Comparison of ENCODE assay signal across 13 mouse cellular contexts in genomic region chr15:73957448-73957847, GRCm38 (mm10).
A peak's percentile ranks its signal among the peaks of the same experiment; 100 is the strongest.
DNase-seq lines count a peak whose midpoint lies in the region; ATAC-seq lines count a peak whose summit lies in the region.
"Had no signal": no experiment of that assay in that cellular context is flagged by ENCODE, and none has a peak within 500 bp of the region (broad histone marks: within the 10 kb centered on the region; RNA-seq: fewer than 3 reads in every experiment).

No protein-coding gene starts in this region.

- no peak overlapping the region for H3K4me3 ChIP-seq in heart, embryonic 11.5 days (ENCODE audit: low read depth, low read length)
- H3K4me3 ChIP-seq in midbrain, embryonic 10.5 days = no peak overlapping the region
- H3K4me3 ChIP-seq in midbrain, embryonic 13.5 days (replicated peaks) = no peak overlapping the region
- no peak overlapping the region for H3K4me3 ChIP-seq in limb, embryonic 11.5 days (ENCODE audit: low read depth, low read length)
- H3K4me3 ChIP-seq: erythroblast, embryonic 14.5 days; limb, embryonic 15.5 days had no signal

- no peaks in the 10 kb centered on the region for H3K4me1 ChIP-seq in heart, embryonic 11.5 days (ENCODE audit: control insufficient read depth, insufficient read depth, low read length)
- H3K4me1 ChIP-seq in midbrain, embryonic 10.5 days = no peaks in the 10 kb centered on the region
- no peaks in the 10 kb centered on the region for H3K4me1 ChIP-seq in midbrain, embryonic 13.5 days (replicated peaks)
- H3K4me1 ChIP-seq in limb, embryonic 11.5 days (ENCODE audit: control insufficient read depth, insufficient read depth, low read length) = no peaks in the 10 kb centered on the region
- H3K4me1 ChIP-seq: limb, embryonic 15.5 days had no signal

- no peaks in the 10 kb centered on the region for H3K27me3 ChIP-seq in heart, embryonic 11.5 days (ENCODE audit: control insufficient read depth, insufficient read depth, low read length)
- H3K27me3 ChIP-seq in midbrain, embryonic 10.5 days (ENCODE audit: low read depth, poor library complexity, severe bottlenecking) = no peaks in the 10 kb centered on the region
- no peaks in the 10 kb centered on the region for H3K27me3 ChIP-seq in midbrain, embryonic 13.5 days
- no peaks in the 10 kb centered on the region for H3K27me3 ChIP-seq in limb, embryonic 11.5 days (ENCODE audit: control insufficient read depth, insufficient read depth, low read length)
- H3K27me3 ChIP-seq: limb, embryonic 15.5 days had no signal

- no peak for ATAC-seq in heart, embryonic 11.5 days (replicated peaks; ENCODE audit: insufficient number of reproducible peaks, low FRiP score, low TSS enrichment)
- no peak for ATAC-seq in midbrain, embryonic 13.5 days
- no peak for ATAC-seq in limb, embryonic 11.5 days (ENCODE audit: insufficient number of reproducible peaks, low FRiP score, low TSS enrichment, low read depth)
- ATAC-seq: activated CD4-positive, CD25-positive, alpha-beta regulatory T cell, adult 4 months had no signal

- peak; percentile 11 to 47 for DNase-seq in heart, postnatal 10 days
- DNase-seq in midbrain, embryonic 10.5 days (ENCODE audit: low spot score) = peak; percentile 38
- DNase-seq in adrenal gland, postnatal 14 days = peak; percentile 52
- DNase-seq in limb, embryonic 11.5 days (ENCODE audit: low spot score) = peak; percentile 69
- DNase-seq in cerebellum, postnatal 25 days = no peak
- no peak for DNase-seq in spleen, adult 12 weeks (ENCODE audit: low spot score)
- DNase-seq: cerebellum, adult 18-20 months; gastrocnemius, postnatal 14 days had no signal

- no peak overlapping the region for H3K4me2 ChIP-seq in heart, embryonic 11.5 days
- no peak overlapping the region for H3K4me2 ChIP-seq in midbrain, embryonic 13.5 days (replicated peaks)
- no peak overlapping the region for H3K4me2 ChIP-seq in limb, embryonic 11.5 days (ENCODE audit: low read depth, severe bottlenecking)
- H3K4me2 ChIP-seq: limb, embryonic 15.5 days had no signal

- no peaks in the 10 kb centered on the region for H3K9me3 ChIP-seq in heart, embryonic 11.5 days (replicated peaks; ENCODE audit: control insufficient read depth, low read length)
- no peaks in the 10 kb centered on the region for H3K9me3 ChIP-seq in midbrain, embryonic 10.5 days (replicated peaks)
- no peaks in the 10 kb centered on the region for H3K9me3 ChIP-seq in midbrain, embryonic 13.5 days
- no peaks in the 10 kb centered on the region for H3K9me3 ChIP-seq in limb, embryonic 11.5 days (ENCODE audit: control insufficient read depth, low read length)
- H3K9me3 ChIP-seq: limb, embryonic 15.5 days had no signal

- no peak overlapping the region for H3K9ac ChIP-seq in heart, embryonic 11.5 days (ENCODE audit: low read depth, low read length)
- H3K9ac ChIP-seq in midbrain, embryonic 13.5 days (replicated peaks) = no peak overlapping the region
- no peak overlapping the region for H3K9ac ChIP-seq in limb, embryonic 11.5 days (ENCODE audit: low read length)
- H3K9ac ChIP-seq: limb, embryonic 15.5 days had no signal

- H3K27ac ChIP-seq in heart, embryonic 11.5 days (ENCODE audit: low read depth, low read length) = no peak overlapping the region
- H3K27ac ChIP-seq in midbrain, embryonic 10.5 days (replicated peaks) = no peak overlapping the region
- H3K27ac ChIP-seq in midbrain, embryonic 13.5 days = no peak overlapping the region
- H3K27ac ChIP-seq in limb, embryonic 11.5 days (replicated peaks; ENCODE audit: low read depth, low read length) = no peak overlapping the region
- H3K27ac ChIP-seq: limb, embryonic 15.5 days had no signal

- 24% methylated on average over 6 of the region's 6 CpGs for WGBS in heart, embryonic 11.5 days (ENCODE audit: insufficient replicate concordance)
- 36% methylated on average over 6 of the region's 6 CpGs for WGBS in midbrain, embryonic 10.5 days
- 36% methylated on average over 6 of the region's 6 CpGs for WGBS in midbrain, embryonic 13.5 days
- 30% methylated on average over 6 of the region's 6 CpGs for WGBS in limb, embryonic 11.5 days

- intact Hi-C loops in heart, postnatal 10 days (cut with DNase I) = no loop called here

- no peaks in the 10 kb centered on the region for H3K36me3 ChIP-seq in heart, embryonic 11.5 days (ENCODE audit: control insufficient read depth, insufficient read depth, low read length)
- H3K36me3 ChIP-seq in midbrain, embryonic 10.5 days = no peaks in the 10 kb centered on the region
- no peaks in the 10 kb centered on the region for H3K36me3 ChIP-seq in midbrain, embryonic 13.5 days
- H3K36me3 ChIP-seq in limb, embryonic 11.5 days (ENCODE audit: control insufficient read depth, insufficient read depth, low read length) = no peaks in the 10 kb centered on the region
- H3K36me3 ChIP-seq: limb, embryonic 15.5 days had no signal

Comparison
In these comparisons a context has a peak if more than half of its experiments do, and no peak if none do; other contexts are left out.
1. DNase-seq: peak in heart, postnatal 10 days (2 of 2), midbrain, embryonic 10.5 days (single experiment), adrenal gland, postnatal 14 days (single experiment) and limb, embryonic 11.5 days (single experiment); none in cerebellum, postnatal 25 days (0 of 2) and spleen, adult 12 weeks (single experiment).